Mouse (Mus musculus) lung, adult 2 months (tissue): ENCODE data around the gene Psmb7. TPM values are rescaled to one million over a fixed set of nuclear protein-coding genes. Genes with fewer than 3 reads are reported as not detected.

Experiments used
- DNase-seq: peaks from one replicate; pipeline ENCODE4 v3.0.0; 2022
- H3K4me1 ChIP-seq: fragments of 200-500 bp; 2 replicates; pipeline ENCODE4 v1.6.1; 2011; ENCODE audit warnings: low read length; ENCODE audit not compliant: control insufficient read depth, insufficient read depth
- H3K4me3 ChIP-seq: fragments of 200-500 bp; replicated peaks from 2 replicates; pipeline ENCODE3; 2011; ENCODE audit warnings: low read depth, mild to moderate bottlenecking, control low read depth, low read length; ENCODE audit errors: extremely low read depth
- CTCF ChIP-seq: fragments of 200-500 bp; IDR thresholded peaks from 2 replicates; pipeline ENCODE4 v1.5.1; 2011; ENCODE audit warnings: mild to moderate bottlenecking, low read length, control low read depth; ENCODE audit not compliant: insufficient read depth
- POLR2A ChIP-seq: fragments of 200-500 bp; IDR thresholded peaks from 2 replicates; pipeline ENCODE4 v1.6.1; 2011; ENCODE audit warnings: low read depth, mild to moderate bottlenecking, control low read depth, low read length, borderline replicate concordance; ENCODE audit errors: extremely low read depth
- WGBS: fragments of 180-500 bp; shearing (Covaris S2); methylation state at CpG from one replicate; pipeline ENCODE4 v1.1.7; 2018; 5-methylcytosine and 5-hydroxymethylcytosine counted together
- polyA plus RNA-seq: library from polyadenylated mRNA; depleted of rRNA; stranded (reverse); fragments of >200 nt; gene quantifications from 2 replicates; pipeline ENCODE4 v1.2.3, GENCODE M21; 2012

Gene Psmb7
- polyA plus RNA-seq, 1 experiment: 69.8 TPM

GRCm38 (mm10) chr2:38584514-38585378 is 59.1 kb downstream of the Psmb7 start:
- Histone ChIP-seq H3K4me3 (no peak overlapping the region), H3K4me1 (no peaks in the 10 kb centered on the region)
- no peak for TF ChIP-seq CTCF
- no peak for TF ChIP-seq POLR2A
- DNase-seq: no peak
- 69% methylated on average over 13 of the region's 13 CpGs for WGBS

GRCm38 (mm10) chr2:38583982-38584381 is 59.9 kb downstream of the Psmb7 start:
- no peak for DNase-seq
- Histone ChIP-seq H3K4me1 (no peaks in the 10 kb centered on the region), H3K4me3 (no peak overlapping the region)
- TF ChIP-seq CTCF: no peak
- TF ChIP-seq POLR2A: no peak
- WGBS: 34% methylated on average over 2 of the region's 2 CpGs

- WGBS: 38% methylated on average over 1 of the region's 1 CpGs
- H3K4me3 ChIP-seq: no peak overlapping the region
- DNase-seq: no peak
- no peaks in the 10 kb centered on the region for H3K4me1 ChIP-seq
- TF ChIP-seq CTCF (no peak), POLR2A (no peak)
These were observed 64.4 kb downstream of the Psmb7 start for GRCm38 (mm10) chr2:38579528-38579927.

- DNase-seq: no peak
- H3K4me1 ChIP-seq: no peaks in the 10 kb centered on the region
- TF ChIP-seq CTCF (no peak), POLR2A (no peak)
- H3K4me3 ChIP-seq: no peak overlapping the region
- 48% methylated on average over 13 of the region's 13 CpGs for WGBS
These were observed 65.0 kb downstream of the Psmb7 start for GRCm38 (mm10) chr2:38578602-38579521.

- H3K4me1 ChIP-seq: no peaks in the 10 kb centered on the region
These were observed 69.2 kb downstream of the Psmb7 start for GRCm38 (mm10) chr2:38574697-38575096.

GRCm38 (mm10) chr2:38571971-38572601 is 71.8 kb downstream of the Psmb7 start:
- TF ChIP-seq CTCF: no peak
- TF ChIP-seq POLR2A: no peak
- WGBS: 91% methylated on average over 23 of the region's 23 CpGs
- H3K4me1 ChIP-seq: no peaks in the 10 kb centered on the region
- no peak for DNase-seq
- H3K4me3 ChIP-seq: no peak overlapping the region

More at GRCm38 (mm10) chr2:38574697-38575096, 69.2 kb downstream of the Psmb7 start:
- DNase-seq: no peak
- no peak for TF ChIP-seq CTCF
- TF ChIP-seq POLR2A: no peak
- WGBS: 69% methylated on average over 2 of the region's 2 CpGs
- H3K4me3 ChIP-seq: no peak overlapping the region

GRCm38 (mm10) chr2:38562596-38562995 is 81.3 kb downstream of the Psmb7 start:
- TF ChIP-seq CTCF (no peak), POLR2A (no peak)
- Histone ChIP-seq H3K4me3 (no peak overlapping the region), H3K4me1 (no peaks in the 10 kb centered on the region)
- WGBS: 83% methylated on average over 4 of the region's 4 CpGs
- no peak for DNase-seq

GRCm38 (mm10) chr2:38560296-38561227 is 83.3 kb downstream of the Psmb7 start:
- no peak for DNase-seq
- WGBS: 82% methylated on average over 17 of the region's 17 CpGs
- no peak overlapping the region for H3K4me3 ChIP-seq
- no peaks in the 10 kb centered on the region for H3K4me1 ChIP-seq
- TF ChIP-seq POLR2A: no peak
- no peak for TF ChIP-seq CTCF
